ENCODE assay signal across 14 mouse cellular contexts in genomic region chr10:77068469-77068868, GRCm38 (mm10).
"Had no signal": no experiment of that assay in that cellular context is flagged by ENCODE, and none has a peak within 500 bp of the region (broad histone marks: within the 10 kb centered on the region; RNA-seq: fewer than 3 reads in every experiment).

No protein-coding gene starts in this region.

- H3K4me3 ChIP-seq: limb, embryonic 15.5 days; midbrain, embryonic 10.5 days; midbrain, embryonic 15.5 days; neural tube, embryonic 12.5 days; stomach, embryonic 15.5 days had no signal

- DNase-seq: kidney, adult 8-10 months; layer of hippocampus, adult 9-11 months; layer of hippocampus, postnatal 36 days; lung, embryonic 14.5 days; lung, postnatal 10 days; thymus, adult 2 months; thymus, postnatal 25 days had no signal

- H3K9ac ChIP-seq: limb, embryonic 15.5 days; lung, embryonic 14.5 days; midbrain, embryonic 15.5 days; neural tube, embryonic 12.5 days; stomach, embryonic 15.5 days had no signal

- ATAC-seq: inflammation-experienced regulatory T-cells, adult 6 months; intestine, postnatal 0 days; midbrain, embryonic 15.5 days had no signal

- H3K27ac ChIP-seq: limb, embryonic 15.5 days; midbrain, embryonic 10.5 days; midbrain, embryonic 15.5 days; neural tube, embryonic 12.5 days; stomach, embryonic 15.5 days had no signal

- H3K9me3 ChIP-seq: limb, embryonic 15.5 days; midbrain, embryonic 10.5 days; midbrain, embryonic 15.5 days; neural tube, embryonic 12.5 days; stomach, embryonic 15.5 days had no signal

- H3K4me1 ChIP-seq: limb, embryonic 15.5 days; midbrain, embryonic 10.5 days; midbrain, embryonic 15.5 days; neural tube, embryonic 12.5 days; stomach, embryonic 15.5 days had no signal

- H3K4me2 ChIP-seq: limb, embryonic 15.5 days; lung, embryonic 14.5 days; midbrain, embryonic 15.5 days; neural tube, embryonic 12.5 days; stomach, embryonic 15.5 days had no signal

- H3K36me3 ChIP-seq: limb, embryonic 15.5 days; midbrain, embryonic 15.5 days; stomach, embryonic 15.5 days had no signal

- H3K27me3 ChIP-seq: limb, embryonic 15.5 days; midbrain, embryonic 15.5 days; neural tube, embryonic 12.5 days; stomach, embryonic 15.5 days had no signal
